Mouse (Mus musculus) central nervous system, embryonic 14 days (tissue): ENCODE results near the gene Trpv3. TPM values are rescaled to one million over a fixed set of nuclear protein-coding genes. Genes with fewer than 3 reads are reported as not detected.

Source experiments
- polyA plus RNA-seq: library from polyadenylated mRNA; depleted of rRNA; stranded (reverse); fragments of >200 nt; gene quantifications from 2 replicates; pipeline ENCODE4 v1.2.3, GENCODE M21; 2012; rRNA removed

The Trpv3 gene
- 0.14 and 0.25 TPM in 2 replicates for polyA plus RNA-seq

DNA sequence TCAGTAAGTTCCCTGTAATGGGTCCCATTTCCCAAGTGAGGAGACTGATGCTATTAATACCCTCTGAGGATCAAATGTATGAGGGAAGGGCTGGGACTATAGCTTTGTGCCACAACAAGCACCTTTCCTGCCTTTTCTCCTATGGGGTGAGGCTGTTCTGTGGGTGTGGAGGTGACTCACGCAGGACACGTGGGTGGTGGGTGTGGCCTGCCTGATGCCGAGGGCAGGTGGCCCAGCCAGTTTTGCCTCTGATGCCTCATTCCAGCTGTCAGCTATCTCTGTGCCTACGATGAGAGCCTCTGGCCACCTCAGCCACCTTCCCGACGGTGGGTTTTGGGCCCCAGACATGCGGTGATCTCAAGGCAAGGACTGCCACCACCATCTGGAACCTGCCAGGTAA is at the start of gene Trpv3:
Gene Trpv3 (plus strand): TSS at position 122 of the 400 bp plus-strand sequence.

DNA sequence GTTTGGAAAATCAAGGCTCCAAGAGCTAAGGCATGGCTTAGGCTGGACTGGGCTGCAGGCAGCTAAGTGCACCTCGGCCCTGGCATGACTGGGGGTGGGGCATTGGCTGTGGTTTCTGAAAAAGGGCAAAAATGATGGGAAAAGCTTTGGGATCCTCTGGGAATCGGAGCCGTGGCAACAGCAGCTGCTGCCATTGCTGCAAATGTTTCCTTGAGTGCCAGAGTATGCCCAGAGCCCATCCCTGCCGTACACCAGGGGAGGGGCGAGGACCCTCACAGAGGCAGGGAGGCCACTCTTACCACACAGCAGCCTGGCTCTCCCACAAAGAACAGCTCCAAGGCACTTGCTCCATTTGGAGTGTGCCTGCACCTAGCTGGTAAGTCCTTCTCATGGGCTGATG is 33.2 kb upstream of the Trpv3 start, which contains the start of gene Trpv1:
Gene Trpv1 (plus strand): TSS at position 301 of the 400 bp plus-strand sequence.

DNA sequence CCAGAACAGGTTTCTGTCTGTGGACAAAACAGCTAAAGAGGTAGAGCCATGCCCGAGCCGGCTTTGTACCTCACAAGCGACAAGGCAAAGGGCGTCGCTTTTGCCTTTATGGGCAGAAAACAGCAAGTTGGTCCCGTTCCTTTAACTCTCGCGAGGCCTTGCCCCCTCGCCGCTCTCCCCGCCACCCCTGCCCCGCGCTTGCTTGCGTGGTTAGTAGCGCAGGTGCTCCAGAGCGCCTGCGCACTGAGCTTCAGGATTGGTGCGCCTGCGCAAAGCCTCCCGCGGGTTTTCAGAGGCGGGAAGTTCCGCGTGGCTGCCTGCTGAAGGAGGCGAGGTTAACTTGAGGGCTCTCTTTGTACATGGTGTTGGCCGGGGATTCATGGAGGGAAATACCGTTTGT is 62.3 kb downstream of the Trpv3 start, which contains the start of the genes Aspa, Gm49340 and Spata22:
Gene Aspa (minus strand): TSS at position 155 of the 400 bp plus-strand sequence.
Gene Gm49340 (plus strand): TSS at position 300 of the 400 bp plus-strand sequence.
Gene Spata22 (plus strand): TSS at position 300 of the 400 bp plus-strand sequence.

Other genes starting within 250 kb of the Trpv3 start
- gene Camkk1, start 248.4 kb upstream of the Trpv3 start, polyA plus RNA-seq: 18.1 and 18.8 TPM in 2 replicates
- 7.7 and 7.8 TPM in 2 replicates for gene Ncbp3, start 219.6 kb upstream of the Trpv3 start, polyA plus RNA-seq
- gene Itgae, start 176.8 kb upstream of the Trpv3 start, polyA plus RNA-seq: 0.09 and 0.15 TPM in 2 replicates
- gene Haspin, start 129.1 kb upstream of the Trpv3 start, polyA plus RNA-seq: 2.8 and 3.5 TPM in 2 replicates
- gene P2rx5, start 107.0 kb upstream of the Trpv3 start, polyA plus RNA-seq: 0.66 and 0.79 TPM in 2 replicates
- 74.7 and 81.5 TPM in 2 replicates for gene Emc6, start 90.4 kb upstream of the Trpv3 start, polyA plus RNA-seq
- 87.3 and 87.6 TPM in 2 replicates for gene Tax1bp3, start 90.3 kb upstream of the Trpv3 start, polyA plus RNA-seq
- 22.7 and 24.8 TPM in 2 replicates for gene Ctns, start 68.3 kb upstream of the Trpv3 start, polyA plus RNA-seq
- gene Shpk, start 67.9 kb upstream of the Trpv3 start, polyA plus RNA-seq: 1.7 and 2.3 TPM in 2 replicates
- gene Trpv1, start 33.1 kb upstream of the Trpv3 start, polyA plus RNA-seq: 0.58 and 1.4 TPM in 2 replicates
- 0.92 and 1.2 TPM in 2 replicates for gene Aspa, start 62.2 kb downstream of the Trpv3 start, polyA plus RNA-seq
- not detected in 2 replicates for gene Gm49340, start 62.4 kb downstream of the Trpv3 start, polyA plus RNA-seq
- 0.13 TPM in 1 of 2 replicates, not detected in the other for gene Spata22, start 62.4 kb downstream of the Trpv3 start, polyA plus RNA-seq
- gene Olfr20, start 83.4 kb downstream of the Trpv3 start, polyA plus RNA-seq: not detected in 2 replicates
- gene Olfr376, start 103.9 kb downstream of the Trpv3 start, polyA plus RNA-seq: not detected in 2 replicates
- gene Olfr1, start 132.2 kb downstream of the Trpv3 start, polyA plus RNA-seq: not detected in 2 replicates
- not detected in 2 replicates for gene Olfr378, start 161.1 kb downstream of the Trpv3 start, polyA plus RNA-seq
- gene Olfr380, start 190.1 kb downstream of the Trpv3 start, polyA plus RNA-seq: not detected in 2 replicates
- not detected in 2 replicates for gene Olfr381, start 224.2 kb downstream of the Trpv3 start, polyA plus RNA-seq
- not detected in 2 replicates for gene Olfr382, start 249.8 kb downstream of the Trpv3 start, polyA plus RNA-seq